Mouse (Mus musculus): ENCODE measurements at regions not wholly inside any gene's neighbourhood (a gene's known extent, or its start where the extent isn't known, plus 50 kb on each side); places are given as distances from the start of the nearest gene placed in this dataset.

- TF ChIP-seq GATA4 (IDR thresholded peaks at IDR 0.05; ENCODE audit: insufficient replicate concordance, low read length) = no peak
Observed at GRCm38 (mm10) chrX:167152611-167153010, 56.5 kb downstream of the Tmsb4x start.

- no peak for TF ChIP-seq GATA4 (IDR thresholded peaks at IDR 0.05; ENCODE audit: insufficient replicate concordance, low read length)
Observed at GRCm38 (mm10) chrX:167151341-167151740, 57.8 kb downstream of the Tmsb4x start.

- TF ChIP-seq GATA4 (IDR thresholded peaks at IDR 0.05; ENCODE audit: insufficient replicate concordance, low read length) = no peak
Observed at GRCm38 (mm10) chrX:167149400-167149799, 59.7 kb downstream of the Tmsb4x start.

GRCm38 (mm10) chrX:167146513-167147360 lies 62.4 kb downstream of the Tmsb4x start:
- no peak for TF ChIP-seq GATA4 (IDR thresholded peaks at IDR 0.05; ENCODE audit: insufficient replicate concordance, low read length)

GRCm38 (mm10) chrX:167145508-167146182 lies 63.5 kb downstream of the Tmsb4x start:
- no peak for TF ChIP-seq GATA4 (IDR thresholded peaks at IDR 0.05; ENCODE audit: insufficient replicate concordance, low read length)

GRCm38 (mm10) chrX:167139110-167139509 lies 70.0 kb downstream of the Tmsb4x start:
- TF ChIP-seq GATA4 (IDR thresholded peaks at IDR 0.05; ENCODE audit: insufficient replicate concordance, low read length) = no peak

- TF ChIP-seq GATA4 (IDR thresholded peaks at IDR 0.05; ENCODE audit: insufficient replicate concordance, low read length) = no peak
Observed at GRCm38 (mm10) chrX:167134250-167134649, 74.9 kb downstream of the Tmsb4x start.

- no peak for TF ChIP-seq GATA4 (IDR thresholded peaks at IDR 0.05; ENCODE audit: insufficient replicate concordance, low read length)
Observed at GRCm38 (mm10) chrX:167132989-167133395, 76.1 kb downstream of the Tmsb4x start.

- TF ChIP-seq GATA4 (IDR thresholded peaks at IDR 0.05; ENCODE audit: insufficient replicate concordance, low read length) = no peak
Observed at GRCm38 (mm10) chrX:167131317-167131716, 77.8 kb downstream of the Tmsb4x start.

- TF ChIP-seq GATA4 (IDR thresholded peaks at IDR 0.05; ENCODE audit: insufficient replicate concordance, low read length) = no peak
Observed at GRCm38 (mm10) chrX:167130601-167131000, 78.5 kb downstream of the Tmsb4x start.

- TF ChIP-seq GATA4 (IDR thresholded peaks at IDR 0.05; ENCODE audit: insufficient replicate concordance, low read length) = no peak
Observed at GRCm38 (mm10) chrX:167119288-167119687, 89.8 kb downstream of the Tmsb4x start.

GRCm38 (mm10) chrX:167115096-167115495 lies 94.0 kb downstream of the Tmsb4x start:
- no peak for TF ChIP-seq GATA4 (IDR thresholded peaks at IDR 0.05; ENCODE audit: insufficient replicate concordance, low read length)

- TF ChIP-seq GATA4 (IDR thresholded peaks at IDR 0.05; ENCODE audit: insufficient replicate concordance, low read length) = no peak
Observed at GRCm38 (mm10) chrX:167111059-167111871, 97.8 kb downstream of the Tmsb4x start.

GRCm38 (mm10) chrX:167108356-167108755 lies 100.8 kb downstream of the Tmsb4x start:
- no peak for TF ChIP-seq GATA4 (IDR thresholded peaks at IDR 0.05; ENCODE audit: insufficient replicate concordance, low read length)

GRCm38 (mm10) chrX:167107469-167107868 lies 101.6 kb downstream of the Tmsb4x start:
- TF ChIP-seq GATA4 (IDR thresholded peaks at IDR 0.05; ENCODE audit: insufficient replicate concordance, low read length) = no peak
